Mouse (Mus musculus): ENCODE data around the gene Gdpd1. TPM values are rescaled to one million over a fixed set of nuclear protein-coding genes. Genes with fewer than 3 reads are reported as not detected.

Gene Gdpd1
- total and polyA plus RNA-seq, 2 experiments from 2014 or later, result 12.6 to 31.8 TPM

- no peaks in the 10 kb centered on the region; the same call in none of the 2 replicates for H3K4me1 ChIP-seq (ENCODE audit: control insufficient read depth, insufficient read depth)
- H3K27ac ChIP-seq (ENCODE audit: low read depth), result peak within 1 kb of the TSS; percentile 95
- H3K9ac ChIP-seq (replicated peaks; ENCODE audit: low read depth, low read length), result peak within 1 kb of the TSS; percentile 82
- H3K4me3 ChIP-seq (ENCODE audit: low read depth, low read length), result peak within 1 kb of the TSS; percentile 92
- TF ChIP-seq CTCF (IDR thresholded peaks at IDR 0.05; ENCODE audit: low read depth) (no peak), EP300 (IDR thresholded peaks at IDR 0.05; ENCODE audit: low read depth) (no peak)
- DNase-seq (ENCODE audit: low spot score), result no peak
- no peaks in the 10 kb centered on the region for H3K27me3 ChIP-seq (ENCODE audit: control insufficient read depth, insufficient read depth, low read length)
- H3K9me3 ChIP-seq (replicated peaks; ENCODE audit: control insufficient read depth, low read length), result no peaks in the 10 kb centered on the region
- peaks cover 35% of the 10 kb centered on the region for H3K36me3 ChIP-seq (replicated peaks; ENCODE audit: control insufficient read depth, insufficient read depth, low read length)
- no peak for ATAC-seq (ENCODE audit: insufficient read depth, low read depth)
- WGBS, result 0% methylated on average over 14 of the region's 14 CpGs
- peak within 1 kb of the TSS; percentile 82 for H3K4me2 ChIP-seq (ENCODE audit: low read depth, low read length)
Observed at GRCm38 (mm10) chr11:87108409-87108754, 34.5 kb upstream of the Gdpd1 start, which contains the start of gene Prr11. Gene Prr11 (minus strand): TSS chr11:87108708.

GRCm38 (mm10) chr11:87087142-87087541 is 13.3 kb upstream of the Gdpd1 start:
- peak overlapping the region; percentile 71 for H3K27ac ChIP-seq (ENCODE audit: low read depth)
- WGBS, result 52% methylated on average over 2 of the region's 2 CpGs

GRCm38 (mm10) chr11:87086290-87086984 is 12.6 kb upstream of the Gdpd1 start, which contains the start of gene Smg8:
Gene Smg8 (minus strand): TSS chr11:87086774.
- peak within 1 kb of the TSS; percentile 90 for H3K9ac ChIP-seq (replicated peaks; ENCODE audit: low read depth, low read length)
- TF ChIP-seq EP300 (IDR thresholded peaks at IDR 0.05; ENCODE audit: low read depth) (no peak), CTCF (IDR thresholded peaks at IDR 0.05; ENCODE audit: low read depth) (no peak)
- peak within 1 kb of the TSS; percentile 93 for H3K4me3 ChIP-seq (ENCODE audit: low read depth, low read length)
- peaks cover 16% of the 10 kb centered on the region for H3K4me1 ChIP-seq (ENCODE audit: control insufficient read depth, insufficient read depth)
- peak within 1 kb of the TSS; percentile 97 for H3K4me2 ChIP-seq (ENCODE audit: low read depth, low read length)
- H3K27ac ChIP-seq (ENCODE audit: low read depth), result peak within 1 kb of the TSS; percentile 71
- DNase-seq (ENCODE audit: low spot score) (peak; percentile 96), ATAC-seq (ENCODE audit: insufficient read depth, low read depth) (peak; percentile 94)
- no peaks in the 10 kb centered on the region for H3K9me3 ChIP-seq (replicated peaks; ENCODE audit: control insufficient read depth, low read length)
- H3K27me3 ChIP-seq (ENCODE audit: control insufficient read depth, insufficient read depth, low read length), result no peaks in the 10 kb centered on the region
- peaks cover 46% of the 10 kb centered on the region for H3K36me3 ChIP-seq (replicated peaks; ENCODE audit: control insufficient read depth, insufficient read depth, low read length)
- WGBS, result under 1% methylated on average over 43 of the region's 43 CpGs

More at GRCm38 (mm10) chr11:87087142-87087541, 13.3 kb upstream of the Gdpd1 start:
- Histone ChIP-seq H3K36me3 (replicated peaks; ENCODE audit: control insufficient read depth, insufficient read depth, low read length) (peaks cover 46% of the 10 kb centered on the region), H3K4me2 (ENCODE audit: low read depth, low read length) (peak overlapping the region; percentile 97), H3K9me3 (replicated peaks; ENCODE audit: control insufficient read depth, low read length) (no peaks in the 10 kb centered on the region), H3K4me1 (ENCODE audit: control insufficient read depth, insufficient read depth) (peaks cover 16% of the 10 kb centered on the region), H3K9ac (replicated peaks; ENCODE audit: low read depth, low read length) (peak overlapping the region; percentile 90), H3K27me3 (ENCODE audit: control insufficient read depth, insufficient read depth, low read length) (no peaks in the 10 kb centered on the region), H3K4me3 (ENCODE audit: low read depth, low read length) (peak overlapping the region; percentile 93)
- no peak for TF ChIP-seq CTCF (IDR thresholded peaks at IDR 0.05; ENCODE audit: low read depth)
- no peak for TF ChIP-seq EP300 (IDR thresholded peaks at IDR 0.05; ENCODE audit: low read depth)
- ATAC-seq (ENCODE audit: insufficient read depth, low read depth) (no peak), DNase-seq (ENCODE audit: low spot score) (no peak)

- no peak for TF ChIP-seq EP300 (IDR thresholded peaks at IDR 0.05; ENCODE audit: low read depth)
- TF ChIP-seq CTCF (IDR thresholded peaks at IDR 0.05; ENCODE audit: low read depth), result no peak
- DNase-seq (ENCODE audit: low spot score), result no peak
- 87% methylated on average over 13 of the region's 13 CpGs for WGBS
- Histone ChIP-seq H3K9ac (replicated peaks; ENCODE audit: low read depth, low read length) (peak overlapping the region; percentile 90; the same call in 1 of the 2 replicates), H3K9me3 (replicated peaks; ENCODE audit: control insufficient read depth, low read length) (no peaks in the 10 kb centered on the region), H3K4me2 (ENCODE audit: low read depth, low read length) (peak overlapping the region; percentile 97), H3K4me1 (ENCODE audit: control insufficient read depth, insufficient read depth) (peaks cover 16% of the 10 kb centered on the region), H3K27me3 (ENCODE audit: control insufficient read depth, insufficient read depth, low read length) (no peaks in the 10 kb centered on the region), H3K4me3 (ENCODE audit: low read depth, low read length) (peak overlapping the region; percentile 93), H3K36me3 (replicated peaks; ENCODE audit: control insufficient read depth, insufficient read depth, low read length) (peaks cover 48% of the 10 kb centered on the region), H3K27ac (ENCODE audit: low read depth) (no peak overlapping the region)
- ATAC-seq (ENCODE audit: insufficient read depth, low read depth), result no peak
Observed at GRCm38 (mm10) chr11:87085461-87085860, 11.6 kb upstream of the Gdpd1 start.

- no peak overlapping the region for H3K27ac ChIP-seq (ENCODE audit: low read depth)
- no peak for DNase-seq (ENCODE audit: low spot score)
- H3K36me3 ChIP-seq (replicated peaks; ENCODE audit: control insufficient read depth, insufficient read depth, low read length), result peaks cover 52% of the 10 kb centered on the region
Observed at GRCm38 (mm10) chr11:87083712-87084111, 9.8 kb upstream of the Gdpd1 start.

More at GRCm38 (mm10) chr11:87083712-87084111, 9.8 kb upstream of the Gdpd1 start:
- Histone ChIP-seq H3K9ac (replicated peaks; ENCODE audit: low read depth, low read length) (no peak overlapping the region), H3K27me3 (ENCODE audit: control insufficient read depth, insufficient read depth, low read length) (no peaks in the 10 kb centered on the region), H3K9me3 (replicated peaks; ENCODE audit: control insufficient read depth, low read length) (no peaks in the 10 kb centered on the region), H3K4me3 (ENCODE audit: low read depth, low read length) (no peak overlapping the region), H3K4me1 (ENCODE audit: control insufficient read depth, insufficient read depth) (peaks cover 16% of the 10 kb centered on the region), H3K4me2 (ENCODE audit: low read depth, low read length) (no peak overlapping the region)
- ATAC-seq (ENCODE audit: insufficient read depth, low read depth), result no peak
- TF ChIP-seq CTCF (IDR thresholded peaks at IDR 0.05; ENCODE audit: low read depth) (no peak), EP300 (IDR thresholded peaks at IDR 0.05; ENCODE audit: low read depth) (no peak)
- WGBS, result 53% methylated on average over 1 of the region's 1 CpGs
